Mouse (Mus musculus) heart, postnatal 0 days (tissue): ENCODE measurements at regions not wholly inside any gene's neighbourhood (a gene's known extent, or its start where the extent isn't known, plus 50 kb on each side); places are given as distances from the start of the nearest gene placed in this dataset.

Experiments used
- CTCF ChIP-seq: IDR thresholded peaks from 2 replicates; pipeline ENCODE4 v1.5.1; 2016; ENCODE audit warnings: antibody characterized with exemption, control low read depth, low read depth
- EP300 ChIP-seq: IDR thresholded peaks from 2 replicates; pipeline ENCODE4 v1.6.1; 2016; ENCODE audit warnings: antibody characterized with exemption, low read depth

DNA sequence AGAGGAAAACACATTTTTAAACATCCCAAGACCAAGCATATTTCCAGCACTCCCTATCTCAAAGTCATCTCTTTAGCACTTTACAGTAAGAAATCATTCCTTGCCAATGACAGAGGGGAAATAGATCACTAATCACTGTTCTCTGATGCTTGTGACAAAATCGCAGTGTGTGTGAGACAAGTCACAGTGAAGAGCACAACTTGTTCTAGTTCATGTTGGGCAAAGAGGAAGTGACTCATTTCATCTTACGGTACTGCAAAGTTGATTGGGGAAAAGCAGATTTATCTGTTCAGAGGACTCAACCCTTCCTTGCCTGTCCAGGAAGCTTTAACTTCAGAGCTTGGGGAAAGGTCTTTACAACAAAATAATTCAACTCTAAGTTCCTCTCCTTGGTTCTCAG is 2040.6 kb downstream of the A830018L16Rik start:
- TF ChIP-seq CTCF (no peak), EP300 (no peak)
